Mouse (Mus musculus) cortical plate, adult 2 months (tissue): Measurements from ENCODE around the gene Nacc2.

Source experiments
- CTCF ChIP-seq: fragments of 200-500 bp; IDR thresholded peaks from 2 replicates; pipeline ENCODE4 v1.5.1; 2011; ENCODE audit warnings: mild to moderate bottlenecking, control low read depth, low read length; ENCODE audit not compliant: insufficient read depth; ENCODE audit errors: extremely low read depth
- POLR2A ChIP-seq: fragments of 200-500 bp; IDR thresholded peaks from 2 replicates; pipeline ENCODE4 v1.6.1; 2011; ENCODE audit warnings: mild to moderate bottlenecking, low read length, control low read depth; ENCODE audit not compliant: insufficient read depth; ENCODE audit errors: extremely low read depth

DNA sequence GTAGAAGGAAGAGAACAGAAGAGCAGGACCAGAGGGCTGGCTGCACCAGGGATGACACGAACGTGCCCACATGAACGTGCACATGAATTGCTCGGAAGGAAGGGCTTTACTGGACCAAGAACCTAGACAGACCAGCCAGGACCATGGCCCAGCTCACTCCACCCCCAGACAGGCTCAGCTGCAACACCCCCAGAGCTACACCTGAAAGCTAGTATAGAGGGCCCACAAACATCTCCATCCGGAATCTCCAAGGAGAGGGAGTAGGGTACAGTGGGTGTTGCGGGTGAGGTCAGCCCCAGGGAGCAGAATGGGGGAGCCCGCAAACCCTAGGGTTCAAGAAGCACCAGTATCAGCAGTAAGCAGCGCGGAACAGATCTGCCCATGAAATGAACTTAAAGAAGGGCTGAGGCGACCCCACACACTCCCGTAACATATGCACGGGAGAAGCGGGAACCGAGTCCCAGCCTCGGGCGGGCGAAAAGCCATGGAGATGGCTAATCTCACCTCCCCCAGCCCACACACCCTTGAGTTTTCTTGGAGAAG lies 1.4 kb downstream of the Nacc2 start:
- no peak for TF ChIP-seq CTCF
- TF ChIP-seq POLR2A, result no peak
